Mouse (Mus musculus): ENCODE data around the gene Wdr35. TPM values are rescaled to one million over a fixed set of nuclear protein-coding genes. Genes with fewer than 3 reads are reported as not detected.

The Wdr35 gene
- polyA plus RNA-seq, 1 experiment from 2014 or later, result 22.4 TPM

DNA sequence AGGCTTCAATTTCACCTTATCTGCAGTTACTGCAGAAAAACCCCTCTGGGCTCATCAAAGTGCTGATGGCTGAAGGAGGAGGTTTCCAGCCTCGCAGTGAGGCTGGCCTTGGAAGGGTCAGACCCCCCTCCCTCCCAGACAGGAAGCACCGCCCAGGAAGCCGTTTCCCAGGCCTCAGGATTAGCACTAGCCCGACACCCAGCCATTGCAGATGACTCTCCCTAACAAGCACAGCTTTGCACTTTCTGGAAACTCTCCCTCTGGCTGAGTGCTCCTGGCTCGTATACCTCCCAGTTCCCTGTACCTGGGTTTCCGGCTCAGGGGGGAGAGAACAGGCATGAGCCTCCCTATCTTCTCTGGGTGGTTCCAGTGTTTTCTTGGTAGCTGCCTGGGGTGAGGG, 77.1 kb downstream of the Wdr35 start:
- no peak for ATAC-seq (ENCODE audit: insufficient number of reproducible peaks, low FRiP score, low TSS enrichment, low read depth)
- Histone ChIP-seq H3K36me3 (no peaks in the 10 kb centered on the region), H3K4me3 (replicated peaks) (no peak overlapping the region), H3K9ac (no peak overlapping the region), H3K4me2 (replicated peaks) (no peak overlapping the region), H3K9me3 (replicated peaks) (no peaks in the 10 kb centered on the region), H3K27me3 (no peaks in the 10 kb centered on the region; the same call in 1 of the 2 replicates), H3K4me1 (peaks cover 13% of the 10 kb centered on the region; the same call in 1 of the 2 replicates), H3K27ac (replicated peaks) (no peak overlapping the region)
- WGBS, result 22% methylated on average over 6 of the region's 6 CpGs

DNA sequence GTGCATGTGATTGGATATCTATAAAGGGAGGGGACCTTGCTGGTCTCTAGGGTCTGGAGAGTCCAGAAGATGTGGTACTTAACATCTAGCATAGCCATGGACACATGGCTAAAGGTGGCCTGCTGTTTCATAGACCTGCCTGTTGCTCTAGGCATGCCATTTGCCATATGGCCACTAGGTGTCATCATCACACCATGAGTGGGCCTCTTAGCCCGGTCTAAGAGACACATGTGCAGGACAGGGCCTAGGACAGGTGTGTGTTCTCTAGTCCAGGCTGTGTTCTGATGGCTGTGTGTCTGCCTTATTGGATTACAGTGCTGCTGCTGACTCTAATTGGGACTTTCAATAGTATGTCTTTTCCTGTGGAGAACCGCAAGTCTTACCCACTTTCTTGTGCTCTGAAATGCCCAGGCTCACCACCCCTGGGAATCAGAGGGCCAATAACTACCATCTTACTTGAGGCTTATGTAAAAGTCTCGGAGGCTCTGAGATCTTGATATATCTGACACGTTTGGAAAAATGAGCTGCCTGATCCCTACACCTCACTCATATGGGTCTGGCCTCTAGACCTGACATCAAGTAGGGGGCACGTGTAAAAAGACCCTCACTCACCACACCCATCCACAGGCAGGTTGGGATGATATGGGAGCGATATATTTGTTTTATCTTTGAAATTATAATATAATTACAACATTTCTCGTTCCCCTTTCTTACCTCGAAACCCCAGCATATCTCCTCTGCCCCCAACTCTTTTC, 78.6 kb downstream of the Wdr35 start:
- 58% methylated on average over 8 of the region's 8 CpGs for WGBS

DNA sequence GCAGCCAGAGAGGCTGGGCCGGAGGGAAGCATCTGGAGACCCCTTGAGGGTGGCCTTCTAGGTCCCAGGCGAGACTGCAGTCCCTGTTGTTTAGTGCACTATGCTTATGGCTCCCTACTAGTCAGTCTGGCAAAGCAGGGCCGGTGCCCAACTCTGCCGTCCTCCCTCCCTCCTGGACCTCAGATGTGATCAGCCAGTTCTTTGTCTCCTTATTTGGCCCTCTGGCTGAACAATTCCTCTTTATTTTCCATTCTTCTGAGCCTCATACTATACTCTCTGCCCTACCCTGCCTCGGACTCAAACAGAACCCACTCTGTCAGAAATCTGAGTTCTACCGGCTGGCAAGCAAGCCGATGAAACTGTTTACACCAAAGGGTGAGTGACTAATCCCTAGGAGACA, 79.7 kb downstream of the Wdr35 start:
- peaks cover 13% of the 10 kb centered on the region; the same call in 1 of the 2 replicates for H3K4me1 ChIP-seq
- no peaks in the 10 kb centered on the region for H3K36me3 ChIP-seq
- H3K4me3 ChIP-seq (replicated peaks), result no peak overlapping the region
- no peaks in the 10 kb centered on the region; the same call in 1 of the 2 replicates for H3K27me3 ChIP-seq
- WGBS, result 57% methylated on average over 7 of the region's 7 CpGs
- no peaks in the 10 kb centered on the region for H3K9me3 ChIP-seq (replicated peaks)
- H3K9ac ChIP-seq, result no peak overlapping the region
- H3K4me2 ChIP-seq (replicated peaks), result no peak overlapping the region
- H3K27ac ChIP-seq (replicated peaks), result no peak overlapping the region
- no peak for ATAC-seq (ENCODE audit: insufficient number of reproducible peaks, low FRiP score, low TSS enrichment, low read depth)

More for the DNA sequence above, 78.6 kb downstream of the Wdr35 start:
- Histone ChIP-seq H3K27ac (replicated peaks) (no peak overlapping the region), H3K4me3 (replicated peaks) (no peak overlapping the region), H3K27me3 (no peaks in the 10 kb centered on the region; the same call in 1 of the 2 replicates), H3K4me1 (peaks cover 13% of the 10 kb centered on the region; the same call in 1 of the 2 replicates), H3K9me3 (replicated peaks) (no peaks in the 10 kb centered on the region), H3K36me3 (no peaks in the 10 kb centered on the region), H3K9ac (no peak overlapping the region), H3K4me2 (replicated peaks) (no peak overlapping the region)
- peak; percentile 72; the same call in 1 of the 2 replicates for ATAC-seq (ENCODE audit: insufficient number of reproducible peaks, low FRiP score, low TSS enrichment, low read depth)

DNA sequence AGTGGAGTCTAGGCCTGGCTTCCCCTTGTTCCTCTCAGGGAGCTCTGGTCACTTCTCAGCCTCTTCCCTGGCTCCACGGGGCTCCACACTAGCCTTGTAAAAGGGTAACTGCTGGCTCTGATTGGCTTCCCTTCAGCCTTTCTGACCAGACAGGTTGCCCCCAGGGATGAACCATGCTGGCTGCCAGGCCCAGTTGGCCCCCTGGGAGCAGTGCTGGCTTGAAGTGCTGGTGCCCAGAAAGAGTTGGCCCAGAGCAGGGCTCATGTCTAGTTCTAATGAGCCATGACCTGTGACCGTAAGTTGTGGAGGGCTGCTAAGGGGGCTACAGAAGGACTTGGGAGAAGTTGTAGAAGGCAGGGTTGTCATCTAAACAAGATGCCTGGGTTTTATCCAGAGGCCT, 80.3 kb downstream of the Wdr35 start:
- H3K9ac ChIP-seq, result no peak overlapping the region
- H3K36me3 ChIP-seq, result no peaks in the 10 kb centered on the region
- H3K4me1 ChIP-seq, result peaks cover 13% of the 10 kb centered on the region; the same call in 1 of the 2 replicates
- H3K27ac ChIP-seq (replicated peaks), result no peak overlapping the region
- 65% methylated on average over 2 of the region's 2 CpGs for WGBS
- ATAC-seq (ENCODE audit: insufficient number of reproducible peaks, low FRiP score, low TSS enrichment, low read depth), result no peak
- H3K4me2 ChIP-seq (replicated peaks), result no peak overlapping the region
- H3K4me3 ChIP-seq (replicated peaks), result no peak overlapping the region
- H3K27me3 ChIP-seq, result no peaks in the 10 kb centered on the region
- no peaks in the 10 kb centered on the region for H3K9me3 ChIP-seq (replicated peaks)

DNA sequence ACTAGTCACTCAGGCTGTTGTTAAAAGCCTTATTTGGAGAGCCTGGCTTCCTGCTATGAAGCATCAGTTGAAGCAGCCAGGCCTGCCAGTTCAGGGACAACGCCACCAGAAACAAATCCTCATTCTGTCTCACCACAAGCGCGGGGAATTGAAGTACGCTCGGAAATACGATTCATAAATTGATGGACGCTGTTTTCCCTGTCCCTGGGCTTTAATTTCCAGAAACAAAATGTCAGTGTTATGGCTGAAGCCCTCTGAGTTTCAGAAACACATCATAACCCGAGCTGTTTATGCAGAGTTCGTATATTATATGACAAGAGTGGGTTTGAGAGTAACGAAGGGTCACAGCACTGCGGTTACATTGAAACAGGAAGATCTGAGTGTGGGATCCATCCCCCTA, 81.6 kb downstream of the Wdr35 start:
- H3K36me3 ChIP-seq, result no peaks in the 10 kb centered on the region
- no peak overlapping the region for H3K27ac ChIP-seq (replicated peaks)
- 59% methylated on average over 11 of the region's 11 CpGs for WGBS
- no peak overlapping the region for H3K4me3 ChIP-seq (replicated peaks)
- no peak for ATAC-seq (ENCODE audit: insufficient number of reproducible peaks, low FRiP score, low TSS enrichment, low read depth)
- no peaks in the 10 kb centered on the region for H3K9me3 ChIP-seq (replicated peaks)
- peaks cover 21% of the 10 kb centered on the region for H3K4me1 ChIP-seq
- no peak overlapping the region for H3K9ac ChIP-seq
- H3K4me2 ChIP-seq (replicated peaks), result no peak overlapping the region
- H3K27me3 ChIP-seq, result no peaks in the 10 kb centered on the region

DNA sequence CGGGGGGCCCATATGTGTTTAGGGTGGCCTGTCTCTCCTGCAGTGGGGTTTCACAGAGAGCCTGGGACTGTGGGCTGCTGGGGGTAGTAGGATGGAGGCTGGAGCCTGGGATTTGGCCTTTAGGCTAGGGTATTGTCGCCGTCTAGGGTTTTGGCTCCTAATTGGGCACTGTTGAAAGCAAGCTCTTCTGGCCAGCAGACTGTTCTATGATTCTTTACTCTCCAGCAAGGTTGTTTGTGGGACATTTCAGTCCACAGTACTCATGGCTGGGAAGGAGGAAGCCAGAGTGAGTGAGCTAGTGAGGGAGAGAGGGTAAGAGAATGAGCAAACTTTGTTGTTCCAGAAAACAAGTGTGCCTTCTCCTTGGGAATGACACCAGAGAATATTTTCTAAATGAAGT, 85.8 kb downstream of the Wdr35 start:
- no peak overlapping the region for H3K9ac ChIP-seq
- ATAC-seq (ENCODE audit: insufficient number of reproducible peaks, low FRiP score, low TSS enrichment, low read depth), result no peak
- no peak overlapping the region for H3K4me2 ChIP-seq (replicated peaks)
- H3K27me3 ChIP-seq, result no peaks in the 10 kb centered on the region
- H3K27ac ChIP-seq (replicated peaks), result no peak overlapping the region
- 57% methylated on average over 3 of the region's 3 CpGs for WGBS
- peaks cover 9% of the 10 kb centered on the region for H3K4me1 ChIP-seq
- no peaks in the 10 kb centered on the region for H3K9me3 ChIP-seq (replicated peaks)
- no peak overlapping the region for H3K4me3 ChIP-seq (replicated peaks)
- no peaks in the 10 kb centered on the region for H3K36me3 ChIP-seq

DNA sequence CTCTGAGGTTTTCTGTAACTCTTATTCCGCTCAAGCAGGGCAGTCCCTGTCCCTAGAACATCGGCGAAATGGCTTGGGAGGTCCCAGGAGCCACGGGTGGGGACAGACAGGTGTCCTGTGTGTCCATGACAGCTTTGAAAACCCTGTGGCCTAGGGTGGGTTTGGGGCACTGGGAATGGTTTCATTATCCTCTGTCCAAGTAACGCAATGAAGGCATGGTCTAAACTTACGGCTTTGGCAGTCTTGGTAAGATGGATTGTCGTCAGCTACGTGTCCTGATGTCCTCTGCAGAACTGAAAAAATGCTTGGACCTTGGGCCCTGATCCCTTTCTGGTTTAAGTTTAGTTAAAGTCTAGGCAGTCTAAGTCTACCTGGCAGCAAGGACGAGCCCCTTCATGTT, 86.3 kb downstream of the Wdr35 start:
- Histone ChIP-seq H3K9me3 (replicated peaks) (no peaks in the 10 kb centered on the region), H3K27me3 (no peaks in the 10 kb centered on the region), H3K4me3 (replicated peaks) (no peak overlapping the region), H3K27ac (replicated peaks) (no peak overlapping the region), H3K9ac (no peak overlapping the region), H3K36me3 (no peaks in the 10 kb centered on the region), H3K4me1 (peaks cover 9% of the 10 kb centered on the region), H3K4me2 (replicated peaks) (no peak overlapping the region)
- 67% methylated on average over 9 of the region's 9 CpGs for WGBS
- ATAC-seq (ENCODE audit: insufficient number of reproducible peaks, low FRiP score, low TSS enrichment, low read depth), result no peak

DNA sequence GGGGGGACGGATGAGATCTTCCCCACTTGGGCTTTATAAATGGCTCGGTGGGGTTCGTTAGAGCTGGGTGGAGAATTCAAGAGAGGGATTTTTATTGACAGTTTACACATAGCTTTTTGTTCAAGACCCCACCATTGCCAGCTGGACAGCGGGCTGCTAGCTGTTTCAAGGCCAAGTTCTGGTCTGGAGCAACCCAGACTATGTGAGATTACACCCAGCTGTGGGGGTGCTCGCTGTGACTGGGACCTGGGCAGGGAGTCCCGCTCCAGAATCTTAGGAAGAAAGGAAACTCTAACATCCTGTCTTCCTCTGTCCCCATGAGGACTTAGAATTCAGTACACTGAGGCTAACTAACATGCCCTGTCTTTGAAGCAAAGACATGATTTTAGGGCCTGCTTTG, 89.9 kb downstream of the Wdr35 start:
- ATAC-seq (ENCODE audit: insufficient number of reproducible peaks, low FRiP score, low TSS enrichment, low read depth), result no peak
- Histone ChIP-seq H3K36me3 (no peaks in the 10 kb centered on the region), H3K9ac (no peak overlapping the region), H3K27me3 (no peaks in the 10 kb centered on the region), H3K9me3 (replicated peaks) (no peaks in the 10 kb centered on the region), H3K4me3 (replicated peaks) (no peak overlapping the region), H3K4me2 (replicated peaks) (no peak overlapping the region), H3K4me1 (peaks cover 9% of the 10 kb centered on the region), H3K27ac (replicated peaks) (no peak overlapping the region)
- 83% methylated on average over 6 of the region's 6 CpGs for WGBS

DNA sequence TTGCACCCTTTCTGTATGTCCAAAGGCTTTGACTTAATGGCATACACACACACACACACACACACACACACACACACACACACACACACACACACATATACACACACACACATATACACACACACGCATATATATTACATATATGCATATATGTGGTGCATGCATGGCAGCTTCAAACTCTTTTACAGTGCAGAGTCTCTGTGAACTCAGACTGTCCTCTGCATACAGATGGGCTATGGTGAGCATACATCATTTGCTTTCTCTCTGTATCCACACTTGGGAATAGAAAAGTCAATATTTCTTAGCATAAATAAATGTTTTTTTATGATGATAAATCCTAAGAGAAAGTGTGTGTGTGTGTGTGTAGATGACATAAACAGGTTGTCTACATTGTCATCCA, 97.4 kb downstream of the Wdr35 start:
- H3K9me3 ChIP-seq (replicated peaks), result no peaks in the 10 kb centered on the region

DNA sequence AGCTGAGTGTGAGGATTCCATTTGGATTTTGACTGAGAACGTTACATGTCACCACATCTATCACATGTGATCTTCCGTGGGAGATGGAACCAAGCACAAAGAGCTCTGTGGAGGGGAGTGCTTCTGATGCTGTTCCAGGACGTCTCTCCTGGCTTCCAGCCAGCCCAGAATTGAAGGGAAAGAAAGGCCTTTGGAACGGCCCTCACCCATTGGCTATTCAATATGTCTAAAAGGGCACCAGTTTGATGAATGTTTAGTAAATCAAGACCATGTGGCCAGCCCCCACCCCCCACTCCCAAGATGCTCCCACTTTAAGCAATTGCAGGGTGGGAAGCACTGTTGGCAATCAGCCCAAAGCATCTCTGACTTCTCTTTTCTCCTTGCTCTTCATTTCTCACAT, 97.8 kb downstream of the Wdr35 start:
- Histone ChIP-seq H3K36me3 (no peaks in the 10 kb centered on the region), H3K4me2 (replicated peaks) (no peak overlapping the region), H3K9me3 (replicated peaks) (no peaks in the 10 kb centered on the region), H3K9ac (no peak overlapping the region), H3K4me1 (peaks cover 6% of the 10 kb centered on the region; the same call in 1 of the 2 replicates), H3K4me3 (replicated peaks) (no peak overlapping the region), H3K27me3 (no peaks in the 10 kb centered on the region), H3K27ac (replicated peaks) (no peak overlapping the region)
- peak; percentile 29; the same call in 1 of the 2 replicates for ATAC-seq (ENCODE audit: insufficient number of reproducible peaks, low FRiP score, low TSS enrichment, low read depth)
- 30% methylated on average over 4 of the region's 4 CpGs for WGBS

More for the DNA sequence above, 97.4 kb downstream of the Wdr35 start:
- WGBS, result 83% methylated on average over 1 of the region's 1 CpGs
- H3K36me3 ChIP-seq, result no peaks in the 10 kb centered on the region
- H3K4me1 ChIP-seq, result peaks cover 6% of the 10 kb centered on the region; the same call in 1 of the 2 replicates
- H3K4me3 ChIP-seq (replicated peaks), result no peak overlapping the region
- H3K27me3 ChIP-seq, result no peaks in the 10 kb centered on the region
- ATAC-seq (ENCODE audit: insufficient number of reproducible peaks, low FRiP score, low TSS enrichment, low read depth), result no peak
- H3K9ac ChIP-seq, result no peak overlapping the region
- no peak overlapping the region for H3K4me2 ChIP-seq (replicated peaks)
- H3K27ac ChIP-seq (replicated peaks), result no peak overlapping the region

DNA sequence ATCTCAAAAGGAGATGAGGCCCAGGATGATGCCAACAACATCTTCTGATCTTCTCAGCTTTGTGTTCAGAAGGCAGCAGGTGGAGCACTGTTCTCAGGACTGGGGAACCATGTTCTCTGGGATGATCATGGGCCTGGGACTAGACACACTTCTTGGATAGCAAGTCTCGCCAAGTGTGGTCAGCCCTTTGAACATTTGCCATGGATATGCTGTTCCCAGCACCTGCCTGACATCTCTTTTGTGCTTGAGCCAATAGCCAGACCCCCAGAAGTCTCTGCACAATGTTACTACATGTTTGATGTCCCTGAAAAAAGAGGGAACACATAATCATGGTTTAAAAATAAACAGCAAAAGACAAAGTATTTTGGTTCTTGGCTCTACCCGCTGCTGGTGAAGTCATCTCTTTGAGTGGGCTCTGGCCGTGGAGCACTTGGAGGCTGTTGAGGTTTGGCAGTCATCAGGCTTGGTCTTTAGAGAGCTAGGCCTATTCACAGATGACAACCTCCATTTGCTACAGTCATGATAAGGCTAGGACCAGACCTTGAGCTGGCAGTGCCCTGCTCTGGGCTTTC, 103.9 kb downstream of the Wdr35 start:
- H3K9me3 ChIP-seq (replicated peaks), result no peaks in the 10 kb centered on the region
- H3K4me2 ChIP-seq (replicated peaks), result no peak overlapping the region
- WGBS, result 87% methylated on average over 3 of the region's 3 CpGs
- no peaks in the 10 kb centered on the region for H3K27me3 ChIP-seq
- H3K4me1 ChIP-seq, result no peaks in the 10 kb centered on the region
- H3K9ac ChIP-seq, result no peak overlapping the region
- no peak for ATAC-seq (ENCODE audit: insufficient number of reproducible peaks, low FRiP score, low TSS enrichment, low read depth)
- no peaks in the 10 kb centered on the region for H3K36me3 ChIP-seq
- no peak overlapping the region for H3K27ac ChIP-seq (replicated peaks)
- H3K4me3 ChIP-seq (replicated peaks), result no peak overlapping the region
